Mouse (Mus musculus): ENCODE data around the gene Ccdc27. TPM values are rescaled to one million over a fixed set of nuclear protein-coding genes. Genes with fewer than 3 reads are reported as not detected.

Gene Ccdc27
- polyA plus RNA-seq (2012; rRNA removed), result not detected in 2 replicates

- 62% methylated on average over 9 of the region's 9 CpGs for WGBS
- H3K4me1 ChIP-seq (ENCODE audit: control insufficient read depth, insufficient read depth, low read length), result no peaks in the 10 kb centered on the region
These were observed at the start of gene Ccdc27 for GRCm38 (mm10) chr4:154042577-154042976. Ccdc27 (minus strand) TSS chr4:154042677.

GRCm38 (mm10) chr4:154091356-154091755 lies 48.9 kb upstream of the Ccdc27 start:
- H3K36me3 ChIP-seq (ENCODE audit: control insufficient read depth, insufficient read depth, low read length), result no peaks in the 10 kb centered on the region
- 45% methylated on average over 8 of the region's 8 CpGs for WGBS
- no peaks in the 10 kb centered on the region for H3K27me3 ChIP-seq (replicated peaks; ENCODE audit: control insufficient read depth, insufficient read depth, low read length)
- no peaks in the 10 kb centered on the region for H3K4me1 ChIP-seq (ENCODE audit: control insufficient read depth, insufficient read depth, low read length)
- no peak for DNase-seq
- TF ChIP-seq POLR2A (IDR thresholded peaks at IDR 0.05; ENCODE audit: low read depth, low read length) (no peak), CTCF (conservative IDR thresholded peaks at IDR 0.05; ENCODE audit: insufficient read depth, insufficient read length, low read depth, low read length) (no peak)
- H3K27ac ChIP-seq (ENCODE audit: insufficient read depth, low read depth, low read length), result no peak overlapping the region
- H3K4me3 ChIP-seq (ENCODE audit: insufficient read depth, low read depth, low read length), result no peak overlapping the region

More at GRCm38 (mm10) chr4:154042577-154042976, at the start of gene Ccdc27:
- H3K36me3 ChIP-seq (ENCODE audit: control insufficient read depth, insufficient read depth, low read length), result no peaks in the 10 kb centered on the region
- H3K27me3 ChIP-seq (replicated peaks; ENCODE audit: control insufficient read depth, insufficient read depth, low read length), result no peaks in the 10 kb centered on the region
- no peak for DNase-seq
- no peak within 1 kb of the TSS for H3K4me3 ChIP-seq (ENCODE audit: insufficient read depth, low read depth, low read length)
- TF ChIP-seq POLR2A (IDR thresholded peaks at IDR 0.05; ENCODE audit: low read depth, low read length) (no peak), CTCF (conservative IDR thresholded peaks at IDR 0.05; ENCODE audit: insufficient read depth, insufficient read length, low read depth, low read length) (no peak)
- H3K27ac ChIP-seq (ENCODE audit: insufficient read depth, low read depth, low read length), result no peak within 1 kb of the TSS

- Histone ChIP-seq H3K27ac (ENCODE audit: insufficient read depth, low read depth, low read length) (no peak overlapping the region), H3K4me1 (ENCODE audit: control insufficient read depth, insufficient read depth, low read length) (no peaks in the 10 kb centered on the region), H3K27me3 (replicated peaks; ENCODE audit: control insufficient read depth, insufficient read depth, low read length) (no peaks in the 10 kb centered on the region), H3K4me3 (ENCODE audit: insufficient read depth, low read depth, low read length) (no peak overlapping the region), H3K36me3 (ENCODE audit: control insufficient read depth, insufficient read depth, low read length) (no peaks in the 10 kb centered on the region)
- WGBS, result 64% methylated on average over 5 of the region's 5 CpGs
- no peak for DNase-seq
- TF ChIP-seq POLR2A (IDR thresholded peaks at IDR 0.05; ENCODE audit: low read depth, low read length) (no peak), CTCF (conservative IDR thresholded peaks at IDR 0.05; ENCODE audit: insufficient read depth, insufficient read length, low read depth, low read length) (peak; percentile 35)
These were observed 46.7 kb upstream of the Ccdc27 start for GRCm38 (mm10) chr4:154089205-154089604.

GRCm38 (mm10) chr4:154086436-154086835 lies 44.0 kb upstream of the Ccdc27 start:
- DNase-seq, result no peak
- TF ChIP-seq POLR2A (IDR thresholded peaks at IDR 0.05; ENCODE audit: low read depth, low read length) (no peak), CTCF (conservative IDR thresholded peaks at IDR 0.05; ENCODE audit: insufficient read depth, insufficient read length, low read depth, low read length) (no peak)
- Histone ChIP-seq H3K27me3 (replicated peaks; ENCODE audit: control insufficient read depth, insufficient read depth, low read length) (no peaks in the 10 kb centered on the region), H3K4me1 (ENCODE audit: control insufficient read depth, insufficient read depth, low read length) (no peaks in the 10 kb centered on the region), H3K27ac (ENCODE audit: insufficient read depth, low read depth, low read length) (no peak overlapping the region), H3K36me3 (ENCODE audit: control insufficient read depth, insufficient read depth, low read length) (no peaks in the 10 kb centered on the region), H3K4me3 (ENCODE audit: insufficient read depth, low read depth, low read length) (no peak overlapping the region)
- 82% methylated on average over 8 of the region's 8 CpGs for WGBS

GRCm38 (mm10) chr4:154085856-154086255 lies 43.4 kb upstream of the Ccdc27 start:
- no peak overlapping the region for H3K27ac ChIP-seq (ENCODE audit: insufficient read depth, low read depth, low read length)
- TF ChIP-seq CTCF (conservative IDR thresholded peaks at IDR 0.05; ENCODE audit: insufficient read depth, insufficient read length, low read depth, low read length) (no peak), POLR2A (IDR thresholded peaks at IDR 0.05; ENCODE audit: low read depth, low read length) (no peak)
- WGBS, result 70% methylated on average over 3 of the region's 3 CpGs

GRCm38 (mm10) chr4:154081974-154082373 lies 39.5 kb upstream of the Ccdc27 start:
- DNase-seq, result no peak
- WGBS, result 65% methylated on average over 1 of the region's 1 CpGs
- Histone ChIP-seq H3K36me3 (ENCODE audit: control insufficient read depth, insufficient read depth, low read length) (no peaks in the 10 kb centered on the region), H3K27ac (ENCODE audit: insufficient read depth, low read depth, low read length) (no peak overlapping the region), H3K27me3 (replicated peaks; ENCODE audit: control insufficient read depth, insufficient read depth, low read length) (no peaks in the 10 kb centered on the region), H3K4me3 (ENCODE audit: insufficient read depth, low read depth, low read length) (no peak overlapping the region), H3K4me1 (ENCODE audit: control insufficient read depth, insufficient read depth, low read length) (0 out of 2 replicates have a peak, but pooled peaks cover 3% of the 10 kb centered on the region)
- no peak for TF ChIP-seq CTCF (conservative IDR thresholded peaks at IDR 0.05; ENCODE audit: insufficient read depth, insufficient read length, low read depth, low read length)
- TF ChIP-seq POLR2A (IDR thresholded peaks at IDR 0.05; ENCODE audit: low read depth, low read length), result no peak

More at GRCm38 (mm10) chr4:154085856-154086255, 43.4 kb upstream of the Ccdc27 start:
- DNase-seq, result no peak
- H3K4me1 ChIP-seq (ENCODE audit: control insufficient read depth, insufficient read depth, low read length), result no peaks in the 10 kb centered on the region
- H3K4me3 ChIP-seq (ENCODE audit: insufficient read depth, low read depth, low read length), result no peak overlapping the region
- H3K36me3 ChIP-seq (ENCODE audit: control insufficient read depth, insufficient read depth, low read length), result no peaks in the 10 kb centered on the region
- H3K27me3 ChIP-seq (replicated peaks; ENCODE audit: control insufficient read depth, insufficient read depth, low read length), result no peaks in the 10 kb centered on the region

- H3K36me3 ChIP-seq (ENCODE audit: control insufficient read depth, insufficient read depth, low read length), result no peaks in the 10 kb centered on the region
- H3K27me3 ChIP-seq (replicated peaks; ENCODE audit: control insufficient read depth, insufficient read depth, low read length), result no peaks in the 10 kb centered on the region
- WGBS, result 2% methylated on average over 13 of the region's 13 CpGs
- no peak overlapping the region for H3K27ac ChIP-seq (ENCODE audit: insufficient read depth, low read depth, low read length)
- H3K4me1 ChIP-seq (ENCODE audit: control insufficient read depth, insufficient read depth, low read length), result 0 out of 2 replicates have a peak, but pooled peaks cover 3% of the 10 kb centered on the region
- H3K4me3 ChIP-seq (ENCODE audit: insufficient read depth, low read depth, low read length), result no peak overlapping the region
- TF ChIP-seq POLR2A (IDR thresholded peaks at IDR 0.05; ENCODE audit: low read depth, low read length), result no peak
- no peak for TF ChIP-seq CTCF (conservative IDR thresholded peaks at IDR 0.05; ENCODE audit: insufficient read depth, insufficient read length, low read depth, low read length)
- DNase-seq, result peak; percentile 86
These were observed 38.5 kb upstream of the Ccdc27 start for GRCm38 (mm10) chr4:154081021-154081420.
